Mouse (Mus musculus) MEL (cell line): ENCODE data around the gene Ldah.

Experiments used
- CTCF ChIP-seq, 3 experiments: IDR thresholded peaks in 2 of 3; conservative IDR thresholded peaks in 1 of 3; 2 replicates each; pipeline ENCODE4 v1.5.1; 2011 to 2012; ENCODE audit warnings: low read length in 3 of 3, low read depth in 2 of 3, mild to moderate bottlenecking in 2 of 3, improper control_type of control experiment in 1 of 3, inconsistent platforms in 1 of 3, mixed read lengths in 1 of 3, moderate library complexity in 1 of 3; ENCODE audit not compliant: control insufficient read depth in 1 of 3, insufficient read depth in 1 of 3, poor library complexity in 1 of 3, severe bottlenecking in 1 of 3
- JUND ChIP-seq: IDR thresholded peaks from 2 replicates; pipeline ENCODE4 v1.6.1; 2011; ENCODE audit warnings: low read depth, mild to moderate bottlenecking, improper control_type of control experiment, low read length
- KAT2A ChIP-seq: conservative IDR thresholded peaks from 2 replicates; pipeline ENCODE4 v1.6.1; 2012; ENCODE audit warnings: low read depth, low read length, improper control_type of control experiment, inconsistent platforms
- NELFE ChIP-seq: IDR thresholded peaks from 2 replicates; pipeline ENCODE4 v1.6.1; 2011; ENCODE audit warnings: low read depth, low read length, improper control_type of control experiment
- POLR2A ChIP-seq, 2 experiments: IDR thresholded peaks; 2 replicates each; pipeline ENCODE4 v1.6.1; 2011 to 2012; ENCODE audit warnings: low read length in 2 of 2, mild to moderate bottlenecking in 2 of 2, control low read depth in 1 of 2, improper control_type of control experiment in 1 of 2, low read depth in 1 of 2, moderate library complexity in 1 of 2; ENCODE audit not compliant: control insufficient read depth in 1 of 2, insufficient read depth in 1 of 2, poor library complexity in 1 of 2
- POLR2AphosphoS2 ChIP-seq: IDR thresholded peaks from 2 replicates; pipeline ENCODE4 v1.6.1; 2011; ENCODE audit warnings: low read length, improper control_type of control experiment
- RAD21 ChIP-seq: IDR thresholded peaks from 2 replicates; pipeline ENCODE4 v1.6.1; 2011; ENCODE audit warnings: mild to moderate bottlenecking, low read depth, low read length, improper control_type of control experiment
- TBP ChIP-seq: IDR thresholded peaks from 2 replicates; pipeline ENCODE4 v1.8.0; 2011; ENCODE audit warnings: low read depth, low read length, improper control_type of control experiment
- USF2 ChIP-seq, 2 experiments: IDR thresholded peaks; 2 replicates each; pipeline ENCODE4 v1.6.1; 2011 to 2012; ENCODE audit warnings: improper control_type of control experiment in 2 of 2, low read length in 2 of 2, borderline replicate concordance in 1 of 2, inconsistent platforms in 1 of 2, low read depth in 1 of 2, mild to moderate bottlenecking in 1 of 2; ENCODE audit not compliant: insufficient read depth in 1 of 2
- ZMIZ1 ChIP-seq: IDR thresholded peaks from 2 replicates; pipeline ENCODE4 v1.6.1; 2012; ENCODE audit warnings: low read depth, mild to moderate bottlenecking, inconsistent platforms, low read length, improper control_type of control experiment, moderate library complexity

- TF ChIP-seq CTCF (IDR thresholded peaks at IDR 0.05 in 2 of 3, conservative IDR thresholded peaks at IDR 0.05 in 1 of 3; ENCODE audit: control insufficient read depth in 1 of 3, insufficient read depth in 1 of 3, low read depth in 2 of 3, low read length in 3 of 3, poor library complexity in 1 of 3, severe bottlenecking in 1 of 3) (no peak), USF2 (IDR thresholded peaks at IDR 0.05; ENCODE audit: borderline replicate concordance in 1 of 2, insufficient read depth in 1 of 2, low read depth in 1 of 2, low read length in 2 of 2) (no peak), JUND (no peak), KAT2A (no peak), TBP (no peak), POLR2A (IDR thresholded peaks at IDR 0.05; ENCODE audit: control insufficient read depth in 1 of 2, insufficient read depth in 1 of 2, low read depth in 1 of 2, low read length in 2 of 2, poor library complexity in 1 of 2) (no peak), ZMIZ1 (no peak), POLR2AphosphoS2 (no peak), RAD21 (no peak), NELFE (no peak)
Observed at GRCm38 (mm10) chr12:8181744-8182143, 26.2 kb upstream of the Ldah start.
